Mouse (Mus musculus) cerebellum, adult 2 months (tissue): ENCODE results near the gene Mrpl47.

ENCODE experiments used
- CTCF ChIP-seq: fragments of 200-500 bp; IDR thresholded peaks from 2 replicates; pipeline ENCODE4 v1.5.1; 2011; ENCODE audit warnings: low read depth, mild to moderate bottlenecking, control low read depth, low read length, moderate library complexity, borderline replicate concordance; ENCODE audit not compliant: insufficient read depth
- POLR2A ChIP-seq: fragments of 200-500 bp; IDR thresholded peaks from 2 replicates; pipeline ENCODE4 v1.6.1; 2011; ENCODE audit warnings: low read length, control low read depth, borderline replicate concordance; ENCODE audit not compliant: insufficient read depth

DNA sequence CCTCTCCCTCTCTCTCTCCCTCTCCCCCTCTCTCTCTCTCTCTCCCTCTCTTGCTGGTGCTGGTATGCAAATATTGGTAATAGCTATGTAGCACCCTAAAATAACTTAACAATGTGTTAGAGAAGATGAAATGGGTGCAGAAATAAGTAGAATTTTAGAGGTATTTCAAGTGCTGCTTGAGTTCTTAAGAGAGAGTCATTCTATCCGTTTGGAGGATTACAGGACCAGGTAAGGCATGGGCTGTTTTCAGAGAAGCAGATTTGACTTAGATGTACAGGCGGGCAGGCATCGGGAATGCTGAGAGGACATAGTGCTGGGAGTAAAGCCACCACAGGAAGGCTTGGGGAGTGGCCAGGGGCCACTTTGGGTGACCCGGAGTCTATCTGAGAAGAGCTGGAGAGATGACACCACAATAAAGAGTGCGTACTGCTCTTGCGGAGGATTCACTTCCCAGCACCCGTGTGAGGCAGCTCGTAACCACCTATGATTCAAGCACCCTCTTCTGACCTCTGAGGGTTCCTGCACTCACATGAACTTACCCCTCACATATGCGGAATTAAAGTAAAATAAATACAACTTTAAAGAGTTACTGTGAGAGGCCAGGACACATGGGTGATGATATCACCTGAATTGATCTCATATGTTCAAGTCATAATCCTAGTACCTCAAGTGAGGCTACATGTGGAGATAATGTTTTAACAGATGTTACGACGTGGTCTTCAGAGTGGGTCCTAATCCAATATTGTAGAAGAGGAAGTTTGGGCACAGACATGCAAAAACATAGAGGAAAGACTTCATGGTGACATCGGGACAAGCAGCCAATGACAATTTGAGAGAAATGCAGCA is 42.4 kb downstream of the Mrpl47 start:
- TF ChIP-seq POLR2A, result no peak
- no peak for TF ChIP-seq CTCF
